Mouse (Mus musculus): ENCODE measurements around the gene Shoc2. TPM values are rescaled to one million over a fixed set of nuclear protein-coding genes. Genes with fewer than 3 reads are reported as not detected.

Shoc2 gene
- 46.1 and 46.7 TPM in 2 replicates for polyA plus RNA-seq (2016; fragmentation: Nextera tagmentation; extraction: Ambion mirVana)

GRCm38 (mm10) chr19:53943802-53944785 lies at the start of gene Shoc2, which contains the start of gene Bbip1:
Gene Shoc2, plus strand, starts transcription at chr19:53944306.
Gene Bbip1, minus strand, starts transcription at chr19:53944627.
- peak; percentile 94 for ATAC-seq (ENCODE audit: insufficient number of reproducible peaks, low FRiP score)
- H3K4me1 ChIP-seq (replicated peaks), result peaks cover 15% of the 10 kb centered on the region
- 0% methylated on average over 59 of the region's 62 CpGs for WGBS

GRCm38 (mm10) chr19:53894538-53895121 lies 49.5 kb upstream of the Shoc2 start:
- no peaks in the 10 kb centered on the region for H3K27me3 ChIP-seq (replicated peaks)
- no peak overlapping the region for H3K27ac ChIP-seq (ENCODE audit: poor library complexity, severe bottlenecking)
- peaks cover 38% of the 10 kb centered on the region for H3K4me1 ChIP-seq (replicated peaks)
- WGBS, result 73% methylated on average over 12 of the region's 12 CpGs
- H3K9me3 ChIP-seq (replicated peaks), result no peaks in the 10 kb centered on the region
- H3K4me2 ChIP-seq, result no peak overlapping the region
- no peak overlapping the region for H3K4me3 ChIP-seq
- no peak overlapping the region for H3K9ac ChIP-seq
- H3K36me3 ChIP-seq, result no peaks in the 10 kb centered on the region
- ATAC-seq (ENCODE audit: insufficient number of reproducible peaks, low FRiP score), result no peak

More at GRCm38 (mm10) chr19:53943802-53944785, at the start of gene Shoc2, which contains the start of gene Bbip1:
- Histone ChIP-seq H3K9me3 (replicated peaks) (no peaks in the 10 kb centered on the region), H3K27me3 (replicated peaks) (no peaks in the 10 kb centered on the region), H3K36me3 (no peaks in the 10 kb centered on the region), H3K9ac (peak within 1 kb of the TSS; percentile 98), H3K4me3 (peak within 1 kb of the TSS; percentile 98), H3K4me2 (peak within 1 kb of the TSS; percentile 71), H3K27ac (ENCODE audit: poor library complexity, severe bottlenecking) (peak within 1 kb of the TSS; percentile 98)

GRCm38 (mm10) chr19:53898046-53898445 lies 46.1 kb upstream of the Shoc2 start:
- WGBS, result 71% methylated on average over 5 of the region's 5 CpGs
- H3K9ac ChIP-seq, result no peak overlapping the region
- H3K4me2 ChIP-seq, result no peak overlapping the region
- H3K27me3 ChIP-seq (replicated peaks), result no peaks in the 10 kb centered on the region
- 0 out of 2 replicates have a peak overlapping the region, but pooled peaks have one; percentile 28 for H3K27ac ChIP-seq (ENCODE audit: poor library complexity, severe bottlenecking)
- H3K4me1 ChIP-seq (replicated peaks), result peaks cover 24% of the 10 kb centered on the region
- no peaks in the 10 kb centered on the region for H3K36me3 ChIP-seq
- H3K9me3 ChIP-seq (replicated peaks), result no peaks in the 10 kb centered on the region
- ATAC-seq (ENCODE audit: insufficient number of reproducible peaks, low FRiP score), result no peak
- H3K4me3 ChIP-seq, result no peak overlapping the region

- Histone ChIP-seq H3K27ac (ENCODE audit: poor library complexity, severe bottlenecking) (0 out of 2 replicates have a peak overlapping the region, but pooled peaks have one; percentile 28), H3K36me3 (no peaks in the 10 kb centered on the region), H3K9ac (no peak overlapping the region), H3K4me1 (replicated peaks) (peaks cover 20% of the 10 kb centered on the region), H3K4me2 (no peak overlapping the region), H3K9me3 (replicated peaks) (no peaks in the 10 kb centered on the region), H3K4me3 (no peak overlapping the region), H3K27me3 (replicated peaks) (no peaks in the 10 kb centered on the region)
- no peak for ATAC-seq (ENCODE audit: insufficient number of reproducible peaks, low FRiP score)
- 68% methylated on average over 4 of the region's 4 CpGs for WGBS
These were observed 45.6 kb upstream of the Shoc2 start for GRCm38 (mm10) chr19:53898498-53898897.

- no peak overlapping the region for H3K9ac ChIP-seq
These were observed 44.9 kb upstream of the Shoc2 start for GRCm38 (mm10) chr19:53898970-53899900.

GRCm38 (mm10) chr19:53899941-53900610 lies 44.0 kb upstream of the Shoc2 start:
- peaks cover 11% of the 10 kb centered on the region for H3K4me1 ChIP-seq (replicated peaks)
- no peak overlapping the region for H3K9ac ChIP-seq
- H3K27ac ChIP-seq (ENCODE audit: poor library complexity, severe bottlenecking), result no peak overlapping the region
- no peaks in the 10 kb centered on the region for H3K36me3 ChIP-seq
- H3K4me2 ChIP-seq, result no peak overlapping the region
- no peaks in the 10 kb centered on the region for H3K27me3 ChIP-seq (replicated peaks)
- 84% methylated on average over 14 of the region's 14 CpGs for WGBS
- no peaks in the 10 kb centered on the region for H3K9me3 ChIP-seq (replicated peaks)
- no peak for ATAC-seq (ENCODE audit: insufficient number of reproducible peaks, low FRiP score)
- H3K4me3 ChIP-seq, result no peak overlapping the region

More at GRCm38 (mm10) chr19:53898970-53899900, 44.9 kb upstream of the Shoc2 start:
- no peak overlapping the region for H3K27ac ChIP-seq (ENCODE audit: poor library complexity, severe bottlenecking)
- no peaks in the 10 kb centered on the region for H3K9me3 ChIP-seq (replicated peaks)
- no peaks in the 10 kb centered on the region for H3K36me3 ChIP-seq
- no peak for ATAC-seq (ENCODE audit: insufficient number of reproducible peaks, low FRiP score)
- H3K4me2 ChIP-seq, result no peak overlapping the region
- peaks cover 12% of the 10 kb centered on the region for H3K4me1 ChIP-seq (replicated peaks)
- no peak overlapping the region for H3K4me3 ChIP-seq
- no peaks in the 10 kb centered on the region for H3K27me3 ChIP-seq (replicated peaks)
- 82% methylated on average over 25 of the region's 25 CpGs for WGBS

- H3K4me3 ChIP-seq, result peak overlapping the region; percentile 98
- H3K4me1 ChIP-seq (replicated peaks), result peaks cover 15% of the 10 kb centered on the region
- 30% methylated on average over 15 of the region's 15 CpGs for WGBS
- H3K9ac ChIP-seq, result peak overlapping the region; percentile 80
- H3K9me3 ChIP-seq (replicated peaks), result no peaks in the 10 kb centered on the region
- no peak for ATAC-seq (ENCODE audit: insufficient number of reproducible peaks, low FRiP score)
- H3K36me3 ChIP-seq, result 0 out of 2 replicates have a peak, but pooled peaks cover 4% of the 10 kb centered on the region
- H3K27me3 ChIP-seq (replicated peaks), result no peaks in the 10 kb centered on the region
- peak overlapping the region; percentile 73 for H3K4me2 ChIP-seq
- peak overlapping the region; percentile 82 for H3K27ac ChIP-seq (ENCODE audit: poor library complexity, severe bottlenecking)
These were observed 42.0 kb upstream of the Shoc2 start for GRCm38 (mm10) chr19:53901931-53902738.

- Histone ChIP-seq H3K4me1 (replicated peaks) (peaks cover 15% of the 10 kb centered on the region), H3K36me3 (0 out of 2 replicates have a peak, but pooled peaks cover 4% of the 10 kb centered on the region), H3K4me3 (peak overlapping the region; percentile 98), H3K27ac (ENCODE audit: poor library complexity, severe bottlenecking) (peak overlapping the region; percentile 88), H3K4me2 (peak overlapping the region; percentile 92), H3K9me3 (replicated peaks) (no peaks in the 10 kb centered on the region), H3K9ac (peak overlapping the region; percentile 98), H3K27me3 (replicated peaks) (no peaks in the 10 kb centered on the region)
- WGBS, result under 1% methylated on average over 61 of the region's 61 CpGs
- peak; percentile 98 for ATAC-seq (ENCODE audit: insufficient number of reproducible peaks, low FRiP score)
These were observed 41.2 kb upstream of the Shoc2 start for GRCm38 (mm10) chr19:53902739-53903487.

All from heart, embryonic 12.5 days (tissue).